13 mouse cellular contexts compared by ENCODE assay signal in the genomic region with DNA sequence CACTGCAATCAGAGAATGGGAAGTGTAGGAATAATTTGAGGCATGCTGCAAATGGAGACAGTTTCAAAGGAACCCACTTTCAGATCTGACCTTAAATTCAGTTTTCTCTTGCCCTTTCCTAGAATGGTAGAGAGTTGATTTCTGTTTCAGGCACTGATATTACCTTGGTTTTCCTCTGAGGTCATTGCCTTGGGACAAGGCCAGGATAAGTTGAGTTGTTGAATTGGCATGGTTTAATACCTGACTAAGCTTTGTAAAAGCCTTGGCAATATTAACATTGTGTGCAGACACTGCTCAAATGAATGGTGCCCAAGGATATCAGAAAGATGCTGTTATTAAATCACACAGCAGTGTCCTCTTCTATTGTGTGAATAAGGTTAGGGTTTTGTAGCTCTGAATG.
"Had no signal": no experiment of that assay in that cellular context is flagged by ENCODE, and none has a peak within 500 bp of the region (broad histone marks: within the 10 kb centered on the region; RNA-seq: fewer than 3 reads in every experiment).

No protein-coding gene starts in this region.

- DNase-seq: gastrocnemius, adult 2 months; gastrocnemius, postnatal 10 days; gastrocnemius, postnatal 25 days; heart, adult 18-20 months; heart, postnatal 10 days; heart, postnatal 4 days; kidney, adult 18-20 months; kidney, adult 8-10 months; kidney, postnatal 10 days; kidney, postnatal 25 days; kidney, postnatal 4 days; liver; liver, embryonic 13.5 days had no signal
